Mouse (Mus musculus): ENCODE results near the gene Ninj2.

DNA sequence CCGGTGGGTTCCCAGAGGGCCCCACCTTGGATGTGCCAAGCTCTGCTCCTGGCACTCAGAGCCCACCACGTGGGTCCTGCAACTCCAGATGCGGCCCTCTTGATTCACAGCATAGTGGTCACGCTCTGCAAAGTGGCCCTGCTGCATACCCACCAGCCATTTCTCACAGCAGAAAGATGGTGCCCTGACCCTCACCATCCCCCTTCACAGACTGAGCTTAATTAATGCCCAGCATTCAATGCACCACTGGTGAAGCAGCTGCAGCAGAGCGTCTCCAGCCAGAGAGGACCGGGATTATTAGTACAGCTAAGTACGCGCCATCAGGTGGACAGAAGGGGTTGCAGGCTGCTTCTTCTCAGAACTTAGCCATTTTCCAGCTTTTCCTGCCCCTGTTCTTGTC is 109.3 kb downstream of the Ninj2 start:
- TF ChIP-seq CTCF (conservative IDR thresholded peaks at IDR 0.05; ENCODE audit: low read length): no peak
- no peak for TF ChIP-seq NANOG (IDR thresholded peaks at IDR 0.05; ENCODE audit: borderline replicate concordance, low read length)

Measured in E14TG2a.4 (cell line).